Mouse (Mus musculus) CD8-positive naive resting alpha-beta T cell, adult 57 days (primary cell): ENCODE measurements around the gene Ttc25. TPM values are rescaled to one million over a fixed set of nuclear protein-coding genes. Genes with fewer than 3 reads are reported as not detected.

Experiments
- total RNA-seq: library from RNA; stranded (reverse); gene quantifications from one replicate; pipeline ENCODE4 v1.2.4, GENCODE M21; 2023

The Ttc25 gene
- not detected for total RNA-seq

DNA sequence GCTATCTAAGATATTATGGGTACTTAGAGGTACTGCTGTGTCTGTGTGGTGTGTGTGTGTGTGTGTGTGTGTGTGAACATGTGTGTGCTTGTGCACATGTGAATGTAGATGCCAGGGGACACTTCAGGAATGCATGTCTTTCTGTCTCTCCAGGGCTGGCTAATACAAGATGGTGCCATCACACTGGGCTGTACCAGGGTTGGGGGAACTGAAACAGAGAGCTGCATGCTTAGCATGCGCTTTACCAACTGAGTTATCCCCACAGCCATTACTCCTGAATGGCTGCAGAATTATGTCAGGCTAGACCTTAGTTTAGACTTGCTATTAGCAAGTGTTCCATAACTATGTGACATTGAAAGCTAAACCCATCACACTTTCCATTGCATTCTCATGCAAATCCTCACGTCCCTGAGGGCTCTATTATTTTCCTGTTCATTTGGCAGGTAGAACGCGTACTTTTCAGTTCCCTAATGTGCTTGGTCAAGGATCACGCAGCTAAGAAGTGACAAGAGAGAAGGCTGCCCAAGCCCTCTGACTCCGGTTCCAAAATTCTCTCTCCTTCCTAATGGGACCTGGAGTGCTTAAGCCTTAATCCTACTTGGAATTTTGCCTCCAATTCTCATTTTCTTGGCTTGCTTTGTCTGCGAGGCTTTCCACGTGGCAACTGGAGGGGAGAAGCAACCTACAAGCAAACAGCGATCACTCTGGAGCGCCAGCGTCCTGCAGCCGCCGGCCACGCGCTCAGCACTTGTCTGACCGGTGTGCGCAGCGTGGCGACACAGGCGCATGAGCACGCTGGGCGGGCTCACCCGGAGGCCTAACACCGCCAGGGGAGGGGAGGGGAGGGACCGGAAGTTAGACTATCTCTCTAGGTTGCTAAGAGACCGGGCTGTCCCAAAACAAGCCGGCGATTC lies at the start of gene Ttc25:
Gene Ttc25, plus strand, starts transcription at position 776 of the 914 bp plus-strand sequence.

DNA sequence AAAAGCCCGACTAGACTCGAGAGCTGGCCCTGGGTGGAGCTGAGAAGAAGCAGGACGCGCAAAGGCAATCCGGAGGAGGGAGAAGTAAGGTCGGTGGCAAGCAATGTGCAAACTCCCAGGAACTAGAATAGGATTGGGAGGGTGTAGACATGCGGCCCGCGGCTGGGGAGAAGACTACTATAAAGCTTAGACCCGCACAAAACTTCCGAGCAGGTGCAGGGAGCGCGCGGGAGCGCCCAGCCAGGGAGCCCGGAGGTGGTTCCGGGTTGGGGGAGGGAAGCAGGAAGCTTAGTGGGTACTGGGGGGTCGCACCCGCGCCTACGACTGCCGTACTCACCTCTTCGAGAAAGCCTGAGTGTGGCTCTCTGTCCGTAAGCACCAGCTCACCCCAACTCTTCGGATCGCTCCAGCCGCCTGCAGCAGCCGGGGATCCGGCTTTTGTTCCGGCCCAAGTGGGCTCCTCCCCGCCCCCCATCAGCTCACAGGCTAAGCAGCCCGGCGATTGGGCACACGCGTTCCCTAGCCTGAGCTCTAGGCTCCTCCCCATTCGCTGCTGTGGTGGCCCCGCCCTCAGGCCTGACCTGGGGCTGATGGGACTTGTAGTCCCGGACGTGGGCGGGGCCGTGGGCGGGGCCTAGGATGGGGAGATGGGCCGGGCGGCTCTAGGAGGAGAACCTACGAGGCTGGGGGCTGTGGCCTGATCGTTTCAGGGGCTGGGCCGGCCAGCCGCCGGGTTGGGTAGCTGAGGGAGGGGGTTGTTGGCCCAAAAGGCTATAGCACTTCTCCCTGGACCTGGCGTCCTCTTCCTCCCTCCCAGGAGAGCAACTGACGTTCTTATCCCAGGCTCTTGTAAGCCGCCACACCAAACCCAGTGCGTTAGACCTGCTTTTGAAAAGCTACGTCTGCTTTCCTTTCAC lies 17.7 kb upstream of the Ttc25 start, which contains the start of gene Acly:
Gene Acly, minus strand, starts transcription at position 543 of the 917 bp plus-strand sequence.

DNA sequence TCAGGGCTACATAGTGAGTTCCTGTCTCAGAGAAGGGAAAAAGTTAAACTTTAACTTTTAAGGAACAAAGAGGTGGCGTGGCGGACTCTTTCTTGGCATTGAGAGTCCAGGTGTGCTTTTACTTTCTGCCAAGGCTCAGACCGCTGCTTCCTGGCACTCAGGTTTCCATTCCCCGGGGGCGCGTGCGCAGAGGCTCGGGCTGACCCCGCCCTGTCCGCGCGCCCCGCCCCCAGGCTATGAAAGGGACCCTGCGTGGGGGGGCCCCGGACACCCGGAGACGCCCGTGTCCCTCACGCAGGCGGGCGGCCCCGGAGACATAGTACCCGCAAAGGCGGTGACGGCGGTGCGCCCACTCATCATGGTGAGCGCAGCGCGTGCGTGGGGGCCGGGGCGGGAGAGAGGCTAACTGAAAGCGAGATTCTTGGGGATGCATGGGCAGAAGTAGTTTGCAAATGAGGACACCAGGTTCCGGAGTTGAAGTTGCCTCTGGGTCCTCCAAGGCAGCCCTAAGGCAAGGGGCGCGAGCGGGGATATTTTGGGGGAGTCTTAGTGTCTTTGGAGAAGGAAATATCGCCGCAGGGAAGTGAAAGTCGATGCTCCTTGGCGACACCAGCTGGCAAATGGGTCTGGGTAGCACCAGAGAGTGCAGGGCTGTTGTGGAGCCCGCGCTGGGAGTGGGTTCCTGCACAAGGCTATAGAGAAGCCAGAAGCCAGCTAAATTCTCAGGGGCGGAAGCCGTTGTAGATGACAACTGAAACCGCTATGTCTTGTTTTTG lies 29.5 kb downstream of the Ttc25 start, which contains the start of gene Cnp:
Gene Cnp, plus strand, starts transcription at position 197 of the 776 bp plus-strand sequence.

DNA sequence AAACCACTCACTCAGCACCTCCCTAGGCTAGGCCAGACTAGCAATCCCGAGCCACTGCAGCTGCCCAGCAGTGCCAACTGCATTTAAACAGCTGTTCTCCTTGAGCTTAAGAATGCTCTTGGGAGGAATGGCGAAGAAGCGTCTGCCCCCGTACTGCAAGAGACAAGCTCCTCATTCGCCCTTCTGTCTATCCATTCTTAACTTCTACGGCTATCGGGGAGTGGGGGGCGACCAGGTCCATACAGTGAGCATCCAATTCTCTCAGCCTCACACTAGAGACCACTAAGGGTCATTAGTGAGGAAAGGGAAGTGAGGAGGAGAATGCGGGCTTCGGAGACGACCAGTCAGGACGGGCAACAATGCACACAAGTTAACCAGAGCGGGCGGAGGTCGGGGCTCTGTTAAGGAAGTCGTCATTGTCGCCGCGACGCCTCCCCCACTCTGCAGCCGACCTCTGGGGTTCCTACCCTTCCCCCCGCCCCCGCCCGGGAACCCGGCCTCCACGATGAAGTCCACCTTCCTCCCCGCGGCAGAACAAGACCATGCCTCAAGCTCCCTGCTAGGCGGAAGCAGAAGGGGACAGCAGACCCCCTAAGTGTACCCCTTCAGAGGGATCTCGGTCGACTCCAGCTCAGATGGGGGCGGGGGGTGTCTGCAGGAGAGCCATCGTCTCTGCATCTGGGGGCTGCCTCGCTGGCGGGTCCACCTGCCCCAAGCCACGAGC lies 73.5 kb downstream of the Ttc25 start, which contains the start of gene Nkiras2:
Gene Nkiras2, plus strand, starts transcription at position 484 of the 724 bp plus-strand sequence.

DNA sequence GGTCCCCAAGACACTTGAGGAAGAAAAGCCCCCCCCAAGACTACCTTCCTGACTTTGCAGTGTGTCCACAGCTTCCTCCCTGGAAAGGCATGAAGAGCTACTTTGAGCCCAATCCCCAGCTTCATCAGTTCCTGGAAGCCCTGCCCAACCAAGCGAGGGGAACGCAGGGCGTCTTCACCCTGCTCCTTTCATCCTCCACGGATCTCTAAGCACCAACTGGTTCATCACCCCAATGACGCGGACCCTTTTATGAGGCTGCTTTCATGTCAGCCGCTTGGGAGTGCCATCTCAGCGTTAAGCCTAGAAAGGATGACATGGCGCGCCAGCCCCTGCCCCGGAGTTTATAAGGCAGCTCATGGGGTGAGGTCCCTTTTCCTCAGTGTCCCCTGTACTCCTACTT lies 74.6 kb downstream of the Ttc25 start, which contains the start of gene Dnajc7:
Gene Dnajc7, minus strand, starts transcription at position 187 of the 400 bp plus-strand sequence.

Other genes with a start within 250 kb of the Ttc25 start
- gene Eif1, start 225.7 kb upstream of the Ttc25 start, total RNA-seq, result 2,357 TPM
- gene Gast, start 211.2 kb upstream of the Ttc25 start, total RNA-seq, result not detected
- gene Hap1, start 189.5 kb upstream of the Ttc25 start, total RNA-seq, result 0.46 TPM
- gene Jup, start 147.8 kb upstream of the Ttc25 start, total RNA-seq, result 11.4 TPM
- gene P3h4, start 130.8 kb upstream of the Ttc25 start, total RNA-seq, result 0.31 TPM
- not detected for gene Fkbp10, start 129.9 kb upstream of the Ttc25 start, total RNA-seq
- 99.9 TPM for gene Nt5c3b, start 103.8 kb upstream of the Ttc25 start, total RNA-seq
- gene Klhl10, start 103.7 kb upstream of the Ttc25 start, total RNA-seq, result 2.2 TPM
- 19.3 TPM for gene Klhl11, start 72.9 kb upstream of the Ttc25 start, total RNA-seq
- 136 TPM for gene Acly, start 17.6 kb upstream of the Ttc25 start, total RNA-seq
- gene Cnp, start 29.3 kb downstream of the Ttc25 start, total RNA-seq, result 133 TPM
- gene Nkiras2, start 73.6 kb downstream of the Ttc25 start, total RNA-seq, result 14.1 TPM
- gene Dnajc7, start 74.6 kb downstream of the Ttc25 start, total RNA-seq, result 388 TPM
- gene Zfp385c, start 146.8 kb downstream of the Ttc25 start, total RNA-seq, result not detected
- gene Dhx58, start 158.7 kb downstream of the Ttc25 start, total RNA-seq, result 10.6 TPM
- gene Kat2a, start 166.9 kb downstream of the Ttc25 start, total RNA-seq, result 41.9 TPM
- gene Hspb9, start 168.2 kb downstream of the Ttc25 start, total RNA-seq, result not detected
- gene Rab5c, start 192.6 kb downstream of the Ttc25 start, total RNA-seq, result 121 TPM
- gene Kcnh4, start 214.3 kb downstream of the Ttc25 start, total RNA-seq, result 0.58 TPM
- not detected for gene Hcrt, start 217.3 kb downstream of the Ttc25 start, total RNA-seq
- 7.3 TPM for gene Ghdc, start 225.3 kb downstream of the Ttc25 start, total RNA-seq